Mouse (Mus musculus) adrenal gland, adult 18-20 months (tissue): ENCODE results near the gene Map10. TPM values are rescaled to one million over a fixed set of nuclear protein-coding genes. Genes with fewer than 3 reads are reported as not detected.

Source experiments
- DNase-seq, 2 experiments: peaks; one replicate each; pipeline ENCODE4 v3.0.0; 2021 to 2022; ENCODE audit warnings: low spot score in 2 of 2
- long read RNA-seq, 2 experiments: library from polyadenylated mRNA; stranded (forward); transcript quantifications; one replicate each; pipeline ENCODE4 v2.0.0; 2021
- total RNA-seq, 2 experiments: library from RNA; stranded (reverse); gene quantifications; 1 replicate in 1 of 2; 2 replicates in 1 of 2; pipeline ENCODE4 v1.2.3; 2021

The Map10 gene
- 1 to 10 TPM; 2.9 to 3.2 TPM for total RNA-seq
- long read RNA-seq, experiment 1, transcript Map10-201 (1 exons, 3,542 nt), result major isoform, 5 of 5 reads
- long read RNA-seq, experiment 1, partial matches to known transcripts, result 0 of 5 reads
- long read RNA-seq, experiment 1, other reads (novel, unspliced or antisense), result 0 of 5 reads
- long read RNA-seq, experiment 2, transcript Map10-201 (1 exons, 3,542 nt), result major isoform, 5 of 5 reads
- long read RNA-seq, experiment 2, partial matches to known transcripts, result 0 of 5 reads
- long read RNA-seq, experiment 2, other reads (novel, unspliced or antisense), result 0 of 5 reads

- DNase-seq, result peak; percentile 77 to 80
These were observed at the start of gene Map10 for GRCm38 (mm10) chr8:125669700-125670195. Gene Map10, plus strand, starts transcription at chr8:125669818.

GRCm38 (mm10) chr8:125620301-125620700 is 49.3 kb upstream of the Map10 start:
- no peak for DNase-seq

GRCm38 (mm10) chr8:125624287-125624686 is 45.3 kb upstream of the Map10 start:
- no peak for DNase-seq

DNA sequence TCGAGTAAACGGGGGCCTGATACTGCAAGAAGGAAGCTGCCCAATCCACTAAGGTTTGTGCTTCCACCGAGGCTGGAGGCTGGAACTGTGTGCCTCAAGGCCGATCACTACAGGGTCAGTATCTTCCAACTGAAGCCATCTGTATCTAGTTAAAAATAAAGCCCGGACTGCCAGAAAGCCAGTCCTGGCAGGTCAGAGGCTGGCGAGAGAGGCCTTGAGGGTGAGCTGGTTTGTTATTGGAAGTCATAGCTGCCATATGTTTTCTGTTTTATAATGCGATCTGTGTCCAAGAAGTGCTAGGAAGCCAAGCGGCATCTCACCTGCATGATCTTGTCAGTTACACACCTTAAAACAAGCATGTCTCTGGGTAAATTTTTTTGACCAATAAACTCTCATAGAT is 43.2 kb upstream of the Map10 start:
- DNase-seq, result no peak

DNA sequence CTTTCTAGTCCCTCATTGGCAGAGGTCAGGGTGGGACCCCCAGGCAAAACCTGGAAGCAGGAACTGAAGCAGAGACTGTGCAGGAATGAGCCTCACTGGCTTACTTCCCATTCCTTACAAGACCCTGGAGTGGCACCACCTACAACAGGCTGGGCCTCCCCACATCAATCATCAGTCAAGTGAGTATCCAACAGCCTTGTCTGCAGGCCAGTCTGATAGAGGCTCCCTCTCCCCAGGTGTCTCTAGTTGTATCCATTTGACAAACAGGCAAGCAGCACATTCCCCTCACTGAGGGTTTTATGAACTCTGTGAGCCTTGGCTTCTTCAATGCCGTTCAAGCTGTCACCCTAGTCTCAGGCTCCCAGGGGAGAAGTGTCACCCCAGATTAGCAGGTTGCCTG is 40.8 kb upstream of the Map10 start:
- no peak for DNase-seq

DNA sequence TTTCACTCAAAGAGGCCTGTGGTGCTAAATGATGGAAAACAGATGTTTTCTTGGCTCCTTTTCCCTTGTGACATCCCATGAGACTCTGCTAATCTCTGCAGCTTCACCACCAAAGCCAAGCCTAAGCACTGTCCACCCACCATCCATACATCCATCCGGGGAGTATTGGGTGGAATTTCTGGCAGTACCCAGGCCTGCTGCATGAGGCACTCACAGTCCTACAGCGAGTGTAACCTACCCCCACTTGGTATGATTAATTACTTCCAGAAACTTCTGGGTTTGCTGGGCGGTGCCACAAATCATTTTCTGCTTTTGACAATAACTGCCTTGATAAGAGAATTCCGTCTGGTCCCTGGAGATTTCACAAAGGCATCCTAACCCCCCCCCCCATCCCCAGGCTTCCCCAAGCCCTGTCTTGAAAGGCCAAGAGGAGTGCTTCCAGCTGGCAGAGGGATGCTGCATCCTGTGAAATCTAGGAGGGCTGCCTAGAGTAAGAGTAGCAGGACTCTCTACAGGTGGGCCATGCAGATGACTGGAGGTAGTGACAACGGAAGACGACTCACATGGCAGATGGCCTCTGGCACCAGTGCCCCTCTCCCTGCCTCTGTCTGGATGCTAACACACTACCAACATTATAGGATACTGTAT is 31.1 kb upstream of the Map10 start:
- no peak for DNase-seq

DNA sequence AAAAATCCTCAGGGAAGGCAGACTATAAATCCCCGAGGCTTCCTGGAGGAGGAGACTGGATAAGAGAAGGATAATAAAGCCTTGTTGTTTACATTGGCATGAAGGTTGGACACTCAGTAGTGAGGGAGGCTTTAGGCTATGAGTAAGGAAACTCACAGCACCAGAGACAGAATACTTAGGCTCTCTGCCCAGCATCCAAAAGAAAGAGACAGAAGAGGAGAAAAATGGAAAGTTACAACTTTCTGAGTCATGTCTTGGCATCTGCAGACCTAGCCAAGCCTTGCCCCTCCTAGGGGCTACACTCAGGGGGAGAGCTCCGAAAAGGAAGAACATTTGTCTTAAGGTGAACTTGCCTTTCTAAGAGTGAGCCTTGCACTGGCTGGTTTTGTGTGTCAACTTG is 30.0 kb upstream of the Map10 start:
- no peak for DNase-seq

GRCm38 (mm10) chr8:125640766-125641165 is 28.9 kb upstream of the Map10 start:
- DNase-seq, result no peak

GRCm38 (mm10) chr8:125641808-125642207 is 27.8 kb upstream of the Map10 start:
- no peak for DNase-seq

GRCm38 (mm10) chr8:125645757-125646478 is 23.7 kb upstream of the Map10 start:
- no peak for DNase-seq

GRCm38 (mm10) chr8:125649447-125649846 is 20.2 kb upstream of the Map10 start:
- no peak for DNase-seq

DNA sequence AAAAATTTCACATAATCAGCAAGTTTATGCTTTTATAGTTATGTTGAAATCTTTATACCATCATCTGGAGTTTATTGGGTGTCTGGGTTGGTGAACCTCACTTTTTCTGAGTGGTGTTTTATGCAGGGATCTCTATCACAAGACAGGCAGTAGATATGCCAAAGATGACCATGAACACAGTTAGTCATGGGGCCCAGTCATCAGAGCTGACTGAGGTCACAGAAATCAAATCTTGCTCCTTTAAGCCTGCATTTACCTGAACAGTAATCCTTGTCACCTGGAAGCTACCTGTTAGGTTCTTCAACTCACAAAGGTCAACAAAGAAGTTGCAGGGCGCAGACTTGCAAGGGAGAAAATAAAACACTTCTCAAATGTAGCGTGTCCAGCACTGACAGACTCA is 14.8 kb upstream of the Map10 start:
- no peak for DNase-seq

DNA sequence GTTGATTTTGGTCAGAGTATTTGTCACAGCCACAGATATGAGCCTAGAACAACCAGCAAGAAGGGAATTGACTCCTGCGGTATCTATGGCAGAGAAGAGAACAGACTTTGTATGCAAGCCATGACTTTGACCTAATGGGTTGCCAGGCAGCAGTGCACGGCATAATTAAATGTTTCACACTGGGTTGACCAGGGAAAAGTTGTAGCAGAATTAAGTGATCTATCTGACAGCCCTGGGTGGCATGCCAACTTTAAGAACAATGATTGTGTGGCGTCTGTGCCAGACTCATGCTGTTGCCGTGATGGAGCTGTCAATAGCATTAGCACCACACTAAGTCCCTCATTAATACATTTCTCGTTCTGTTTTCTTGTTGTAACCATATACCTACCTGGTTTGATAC is 11.1 kb upstream of the Map10 start:
- DNase-seq, result no peak

- DNase-seq, result no peak
These were observed 10.7 kb upstream of the Map10 start for GRCm38 (mm10) chr8:125658926-125659325.

- DNase-seq, result no peak
These were observed 9.2 kb upstream of the Map10 start for GRCm38 (mm10) chr8:125660397-125660796.

- DNase-seq, result no peak
These were observed 7.5 kb upstream of the Map10 start for GRCm38 (mm10) chr8:125661958-125662668.

GRCm38 (mm10) chr8:125662669-125663048 is 7.0 kb upstream of the Map10 start:
- no peak for DNase-seq

DNA sequence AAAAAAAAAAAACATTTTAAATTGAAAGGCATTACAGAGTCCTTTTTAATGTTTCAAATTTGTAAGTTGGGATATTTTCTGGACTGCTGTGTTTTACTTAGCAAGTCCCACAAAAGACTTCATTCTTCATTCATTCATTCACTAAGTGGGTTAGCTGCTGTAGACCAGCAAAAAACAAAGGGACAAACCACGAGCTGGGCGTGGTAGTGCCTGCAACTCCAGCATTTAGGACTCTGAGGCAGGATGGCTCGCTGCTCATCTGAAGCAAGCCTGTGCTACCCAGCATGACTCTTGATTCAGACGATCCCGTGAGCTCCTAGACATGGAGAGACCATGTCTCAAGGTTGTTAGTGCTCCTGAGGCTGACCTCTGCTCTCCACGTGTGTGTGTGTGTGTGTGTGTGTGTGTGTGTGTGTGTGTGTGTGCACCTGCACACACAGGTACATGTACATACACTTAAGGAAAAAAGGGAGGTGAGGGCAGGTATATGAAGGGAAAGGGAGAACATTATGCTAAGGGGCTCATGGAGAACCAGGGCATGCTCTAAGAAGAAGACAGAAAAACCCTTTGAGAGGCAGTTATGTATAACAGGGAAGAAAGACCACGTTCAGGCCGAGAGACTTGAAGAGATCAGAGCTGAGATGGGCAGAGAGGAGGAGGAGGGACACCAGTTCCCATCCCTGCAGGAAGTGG is 4.3 kb upstream of the Map10 start:
- DNase-seq, result no peak

DNA sequence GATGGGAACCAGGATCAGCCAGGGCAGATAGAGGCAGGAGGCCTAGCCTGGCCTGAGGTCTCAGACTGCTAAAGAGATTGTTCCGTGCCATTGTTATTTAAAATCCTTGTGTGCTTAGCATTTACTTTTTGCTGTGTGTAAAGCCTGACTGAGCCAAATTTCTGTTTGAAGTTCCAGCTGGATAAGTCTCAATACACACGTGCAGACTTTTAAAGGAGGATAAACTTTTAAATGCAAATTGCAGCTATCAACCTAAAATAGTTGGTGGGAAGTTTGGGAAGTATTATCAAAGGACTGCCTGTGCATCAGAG is 3.8 kb upstream of the Map10 start:
- no peak for DNase-seq

GRCm38 (mm10) chr8:125666201-125666600 is 3.4 kb upstream of the Map10 start:
- DNase-seq, result no peak

DNA sequence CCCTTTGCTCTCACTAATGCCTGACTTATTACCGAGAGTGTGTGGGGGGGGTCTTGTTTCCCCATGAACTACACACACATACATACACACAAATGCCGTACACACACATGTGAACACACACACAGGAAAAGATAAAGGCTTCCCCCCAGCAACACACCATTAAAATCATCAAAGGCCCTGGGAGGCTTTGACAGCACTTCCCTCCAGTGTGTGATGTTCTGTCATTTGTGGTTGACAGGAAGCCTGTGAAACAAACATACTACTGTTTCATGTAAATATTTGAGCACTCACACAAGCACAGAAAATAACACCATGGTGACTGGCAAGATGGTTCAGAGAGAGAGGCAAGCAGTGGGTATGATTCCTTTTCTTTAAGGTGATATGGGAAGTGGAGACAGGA is 2.4 kb upstream of the Map10 start:
- DNase-seq, result no peak
